Mouse (Mus musculus): ENCODE data around the gene P4hb. TPM values are rescaled to one million over a fixed set of nuclear protein-coding genes. Genes with fewer than 3 reads are reported as not detected.

Gene P4hb
- polyA plus RNA-seq, 1 experiment from 2014 or later: 716 TPM

DNA sequence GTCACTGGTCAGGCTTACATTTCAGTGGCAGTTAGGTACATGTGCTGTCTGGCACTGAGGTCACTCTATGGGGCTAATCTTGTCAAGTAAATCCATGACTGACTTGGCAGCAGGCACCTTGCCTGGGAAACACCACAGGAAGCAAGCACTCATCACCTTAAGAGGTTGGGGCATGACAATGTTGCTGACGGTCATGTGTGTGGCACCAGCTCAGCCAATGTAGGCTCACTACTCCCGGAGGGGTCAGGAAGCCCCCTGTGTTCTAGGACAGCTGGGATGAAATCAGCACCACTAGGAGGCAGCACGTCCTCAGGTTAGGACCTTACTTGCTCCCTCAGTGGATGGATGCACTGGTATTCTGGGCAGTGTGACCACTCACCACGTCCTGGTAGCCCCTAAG, 31.1 kb downstream of the P4hb start:
- WGBS: 49% methylated on average over 4 of the region's 4 CpGs
- no peaks in the 10 kb centered on the region for H3K27me3 ChIP-seq (ENCODE audit: control insufficient read depth, insufficient read depth, low read length)
- no peak overlapping the region for H3K4me2 ChIP-seq (replicated peaks; ENCODE audit: low read depth, low read length)
- no peak overlapping the region for H3K27ac ChIP-seq (ENCODE audit: low read depth, low read length)
- peaks cover 32% of the 10 kb centered on the region for H3K36me3 ChIP-seq (ENCODE audit: control insufficient read depth, insufficient read depth, low read length)
- no peaks in the 10 kb centered on the region for H3K9me3 ChIP-seq (ENCODE audit: control insufficient read depth, low read length)
- H3K4me3 ChIP-seq (ENCODE audit: low read length): no peak overlapping the region
- no peak overlapping the region for H3K9ac ChIP-seq (ENCODE audit: low read depth, low read length)
- ATAC-seq (ENCODE audit: low FRiP score, low TSS enrichment): no peak
- H3K4me1 ChIP-seq (ENCODE audit: control insufficient read depth, insufficient read depth, low read length): peaks cover 20% of the 10 kb centered on the region

DNA sequence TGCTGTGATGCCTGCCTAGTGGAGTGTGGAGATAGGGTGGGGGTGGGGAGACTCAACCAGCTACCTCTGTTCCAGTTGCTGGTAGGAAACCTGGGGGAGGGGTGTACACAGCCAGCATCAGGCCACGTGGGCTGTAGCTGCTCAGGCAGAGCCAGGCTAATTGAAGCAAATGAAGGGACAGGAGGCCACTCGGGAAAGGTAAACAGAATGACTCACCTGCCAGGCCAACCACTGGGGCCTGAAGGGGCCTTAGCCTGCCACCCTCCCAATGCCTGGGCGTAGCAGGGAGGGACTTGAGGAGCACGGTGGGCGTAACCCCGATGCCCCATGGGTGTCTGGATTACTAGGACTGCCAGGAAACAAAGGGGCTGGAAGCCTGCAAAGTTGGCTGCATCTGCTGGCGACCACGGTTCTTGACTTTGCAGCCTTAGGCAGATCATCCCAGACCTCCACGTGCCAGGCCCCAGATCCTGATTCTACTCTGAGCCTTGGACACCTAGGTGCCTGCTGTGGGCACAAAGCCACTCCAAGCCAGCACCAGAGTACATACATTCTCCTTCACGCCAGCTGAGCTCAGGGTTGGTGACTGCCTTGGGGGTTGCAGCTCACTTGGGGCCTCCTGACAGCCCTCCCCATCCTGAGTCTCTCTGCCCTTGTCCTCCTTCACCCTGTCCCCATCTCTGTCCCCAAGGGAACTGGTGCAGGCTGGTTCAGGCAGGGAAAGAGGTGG, 33.6 kb downstream of the P4hb start:
- Histone ChIP-seq H3K4me1 (ENCODE audit: control insufficient read depth, insufficient read depth, low read length) (peaks cover 20% of the 10 kb centered on the region), H3K9ac (ENCODE audit: low read depth, low read length) (peak overlapping the region; percentile 45), H3K27me3 (ENCODE audit: control insufficient read depth, insufficient read depth, low read length) (no peaks in the 10 kb centered on the region), H3K27ac (ENCODE audit: low read depth, low read length) (peak overlapping the region; percentile 92), H3K4me3 (ENCODE audit: low read length) (no peak overlapping the region), H3K4me2 (replicated peaks; ENCODE audit: low read depth, low read length) (peak overlapping the region; percentile 35), H3K9me3 (ENCODE audit: control insufficient read depth, low read length) (no peaks in the 10 kb centered on the region), H3K36me3 (ENCODE audit: control insufficient read depth, insufficient read depth, low read length) (peaks cover 27% of the 10 kb centered on the region)
- 14% methylated on average over 10 of the region's 10 CpGs for WGBS
- peak; percentile 92 for ATAC-seq (ENCODE audit: low FRiP score, low TSS enrichment)

DNA sequence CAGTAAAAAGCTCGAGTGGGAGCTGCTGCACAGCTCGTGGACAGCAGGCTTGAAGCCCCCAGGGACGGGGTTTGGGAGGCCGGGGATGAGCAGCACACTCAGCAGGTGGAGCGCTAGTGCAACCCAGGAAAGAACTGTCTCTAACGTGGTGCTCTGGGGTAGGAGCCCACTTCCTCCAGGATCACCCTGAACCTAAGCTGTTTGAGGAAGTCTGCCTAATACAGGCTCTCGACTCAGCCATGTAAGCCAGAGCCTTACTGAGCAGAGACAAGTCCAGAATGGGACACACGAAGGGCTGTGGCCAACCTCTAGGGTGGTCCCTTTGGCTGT, 34.1 kb downstream of the P4hb start:
- no peak overlapping the region for H3K4me2 ChIP-seq (replicated peaks; ENCODE audit: low read depth, low read length)
- WGBS: 38% methylated on average over 8 of the region's 8 CpGs

DNA sequence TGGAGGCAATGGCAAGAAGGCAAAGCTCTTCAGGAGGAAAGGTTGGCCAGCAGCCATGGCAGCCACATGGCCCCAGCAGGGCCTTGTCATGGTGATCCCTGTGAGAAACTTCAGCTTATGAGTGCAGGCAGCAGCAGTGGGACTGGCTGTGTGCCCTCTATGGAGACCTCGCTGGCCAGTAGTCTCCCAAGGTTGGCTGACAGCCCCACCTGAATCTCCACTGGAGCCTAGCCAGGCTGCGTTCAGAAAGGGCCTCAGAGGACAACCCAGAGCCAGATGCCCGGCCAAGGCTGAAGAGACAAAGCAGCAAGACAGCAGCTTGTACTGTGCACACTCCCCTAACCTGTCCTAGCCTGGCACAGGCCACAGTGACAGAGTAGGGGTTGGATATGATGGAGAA, 34.6 kb downstream of the P4hb start:
- H3K27me3 ChIP-seq (ENCODE audit: control insufficient read depth, insufficient read depth, low read length): no peaks in the 10 kb centered on the region
- no peak overlapping the region for H3K4me3 ChIP-seq (ENCODE audit: low read length)
- ATAC-seq (ENCODE audit: low FRiP score, low TSS enrichment): no peak
- no peaks in the 10 kb centered on the region for H3K9me3 ChIP-seq (ENCODE audit: control insufficient read depth, low read length)
- H3K4me1 ChIP-seq (ENCODE audit: control insufficient read depth, insufficient read depth, low read length): peaks cover 20% of the 10 kb centered on the region
- no peak overlapping the region for H3K4me2 ChIP-seq (replicated peaks; ENCODE audit: low read depth, low read length)
- H3K9ac ChIP-seq (ENCODE audit: low read depth, low read length): peak overlapping the region; percentile 45; the same call in 1 of the 2 replicates
- H3K36me3 ChIP-seq (ENCODE audit: control insufficient read depth, insufficient read depth, low read length): peaks cover 17% of the 10 kb centered on the region
- peak overlapping the region; percentile 92 for H3K27ac ChIP-seq (ENCODE audit: low read depth, low read length)
- 72% methylated on average over 3 of the region's 3 CpGs for WGBS

More for the DNA sequence above, 34.1 kb downstream of the P4hb start:
- peaks cover 20% of the 10 kb centered on the region for H3K4me1 ChIP-seq (ENCODE audit: control insufficient read depth, insufficient read depth, low read length)
- H3K27ac ChIP-seq (ENCODE audit: low read depth, low read length): peak overlapping the region; percentile 92
- H3K4me3 ChIP-seq (ENCODE audit: low read length): no peak overlapping the region
- no peaks in the 10 kb centered on the region for H3K27me3 ChIP-seq (ENCODE audit: control insufficient read depth, insufficient read depth, low read length)
- peaks cover 22% of the 10 kb centered on the region for H3K36me3 ChIP-seq (ENCODE audit: control insufficient read depth, insufficient read depth, low read length)
- ATAC-seq (ENCODE audit: low FRiP score, low TSS enrichment): no peak
- peak overlapping the region; percentile 45; the same call in 1 of the 2 replicates for H3K9ac ChIP-seq (ENCODE audit: low read depth, low read length)
- H3K9me3 ChIP-seq (ENCODE audit: control insufficient read depth, low read length): no peaks in the 10 kb centered on the region

DNA sequence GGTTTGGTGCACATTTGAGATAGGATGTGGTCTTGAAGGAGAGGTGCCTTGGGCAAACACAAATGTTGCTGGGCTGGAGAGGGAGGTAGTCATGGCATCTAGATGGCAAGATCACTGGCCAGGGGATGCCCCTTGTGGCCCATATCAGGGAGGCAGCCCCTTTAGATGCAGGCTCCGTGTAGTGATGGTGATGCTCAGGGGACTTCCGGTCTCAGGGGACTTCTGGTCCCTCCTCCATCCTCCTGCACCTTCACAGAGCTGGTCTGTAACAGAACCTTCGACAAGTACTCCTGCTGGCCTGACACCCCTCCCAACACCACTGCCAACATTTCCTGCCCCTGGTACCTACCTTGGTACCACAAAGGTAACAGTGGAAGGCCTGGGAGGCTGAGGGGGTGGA, 37.2 kb downstream of the P4hb start:
- ATAC-seq (ENCODE audit: low FRiP score, low TSS enrichment): no peak
- 64% methylated on average over 3 of the region's 3 CpGs for WGBS
- no peaks in the 10 kb centered on the region for H3K9me3 ChIP-seq (ENCODE audit: control insufficient read depth, low read length)
- no peaks in the 10 kb centered on the region for H3K36me3 ChIP-seq (ENCODE audit: control insufficient read depth, insufficient read depth, low read length)
- no peak overlapping the region for H3K4me2 ChIP-seq (replicated peaks; ENCODE audit: low read depth, low read length)
- H3K4me1 ChIP-seq (ENCODE audit: control insufficient read depth, insufficient read depth, low read length): peaks cover 23% of the 10 kb centered on the region
- H3K27me3 ChIP-seq (ENCODE audit: control insufficient read depth, insufficient read depth, low read length): peaks cover 24% of the 10 kb centered on the region
- no peak overlapping the region for H3K27ac ChIP-seq (ENCODE audit: low read depth, low read length)
- no peak overlapping the region for H3K4me3 ChIP-seq (ENCODE audit: low read length)
- H3K9ac ChIP-seq (ENCODE audit: low read depth, low read length): no peak overlapping the region

DNA sequence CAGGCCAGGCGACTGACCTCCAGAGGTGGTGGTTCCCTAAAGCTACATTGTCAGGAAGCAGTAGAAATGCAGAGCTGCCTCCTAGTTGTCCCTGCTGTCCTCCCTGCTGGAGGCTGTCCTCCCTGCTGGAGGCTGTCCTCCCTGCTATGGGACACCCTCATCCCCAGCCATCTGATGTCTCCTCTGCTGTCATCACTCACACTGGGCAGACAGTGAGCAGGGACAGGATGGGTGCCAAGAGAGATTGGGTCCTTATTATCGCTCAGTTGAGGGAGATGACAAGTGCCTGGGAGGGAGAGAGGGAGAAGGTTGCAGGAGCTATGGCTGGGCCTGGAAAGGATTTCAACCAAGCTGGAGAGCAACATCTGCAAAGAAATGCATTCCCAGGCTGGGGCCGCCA, 37.9 kb downstream of the P4hb start:
- Histone ChIP-seq H3K27me3 (ENCODE audit: control insufficient read depth, insufficient read depth, low read length) (peaks cover 30% of the 10 kb centered on the region), H3K27ac (ENCODE audit: low read depth, low read length) (no peak overlapping the region), H3K36me3 (ENCODE audit: control insufficient read depth, insufficient read depth, low read length) (no peaks in the 10 kb centered on the region), H3K9ac (ENCODE audit: low read depth, low read length) (no peak overlapping the region), H3K4me1 (ENCODE audit: control insufficient read depth, insufficient read depth, low read length) (peaks cover 27% of the 10 kb centered on the region), H3K9me3 (ENCODE audit: control insufficient read depth, low read length) (no peaks in the 10 kb centered on the region), H3K4me3 (ENCODE audit: low read length) (no peak overlapping the region), H3K4me2 (replicated peaks; ENCODE audit: low read depth, low read length) (no peak overlapping the region)
- ATAC-seq (ENCODE audit: low FRiP score, low TSS enrichment): no peak
- WGBS: 78% methylated on average over 3 of the region's 3 CpGs

DNA sequence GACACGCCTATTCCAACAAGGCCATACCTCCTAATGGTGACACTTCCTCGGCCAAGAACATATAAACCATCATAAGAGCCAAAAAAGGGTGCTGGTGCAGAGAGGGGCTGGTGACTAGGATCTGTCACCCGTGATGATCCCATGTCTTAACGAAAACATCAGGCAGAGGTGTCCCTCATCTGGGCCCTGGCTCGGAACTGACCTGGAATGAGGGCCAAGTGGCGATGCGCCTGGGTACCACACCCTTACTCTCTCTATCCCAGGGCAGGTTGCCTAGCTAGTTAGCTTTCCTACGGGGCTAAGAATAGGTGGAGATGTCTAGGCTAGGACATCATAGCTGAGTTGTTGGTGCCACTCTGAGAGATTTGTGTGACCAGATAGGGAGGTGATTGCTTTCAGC, 39.0 kb downstream of the P4hb start:
- 82% methylated on average over 8 of the region's 8 CpGs for WGBS
- Histone ChIP-seq H3K4me1 (ENCODE audit: control insufficient read depth, insufficient read depth, low read length) (peaks cover 17% of the 10 kb centered on the region), H3K27me3 (ENCODE audit: control insufficient read depth, insufficient read depth, low read length) (peaks cover 41% of the 10 kb centered on the region), H3K9ac (ENCODE audit: low read depth, low read length) (no peak overlapping the region), H3K9me3 (ENCODE audit: control insufficient read depth, low read length) (no peaks in the 10 kb centered on the region), H3K27ac (ENCODE audit: low read depth, low read length) (no peak overlapping the region), H3K36me3 (ENCODE audit: control insufficient read depth, insufficient read depth, low read length) (no peaks in the 10 kb centered on the region), H3K4me2 (replicated peaks; ENCODE audit: low read depth, low read length) (no peak overlapping the region), H3K4me3 (ENCODE audit: low read length) (no peak overlapping the region)
- no peak for ATAC-seq (ENCODE audit: low FRiP score, low TSS enrichment)

DNA sequence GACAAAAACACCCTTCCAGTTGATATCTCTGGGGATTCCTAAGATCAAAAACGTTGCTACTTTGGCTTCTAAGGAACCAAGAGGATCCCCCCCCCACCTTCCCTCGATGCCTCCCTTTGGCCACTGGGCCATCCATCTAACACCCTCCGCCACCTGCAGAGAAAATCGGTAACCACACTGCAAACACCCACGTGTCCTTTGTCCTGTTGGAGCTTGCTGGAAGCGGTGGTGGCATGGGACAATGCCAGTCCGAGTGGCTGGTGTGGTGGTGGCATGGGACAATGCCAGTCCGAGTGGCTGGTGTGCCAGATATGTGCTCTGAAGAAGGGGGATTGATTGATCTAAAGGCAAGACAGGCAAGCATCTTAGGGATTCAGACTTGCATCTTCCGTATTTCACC, 41.4 kb downstream of the P4hb start:
- Histone ChIP-seq H3K27ac (ENCODE audit: low read depth, low read length) (no peak overlapping the region), H3K36me3 (ENCODE audit: control insufficient read depth, insufficient read depth, low read length) (no peaks in the 10 kb centered on the region), H3K27me3 (ENCODE audit: control insufficient read depth, insufficient read depth, low read length) (peaks cover 46% of the 10 kb centered on the region), H3K4me1 (ENCODE audit: control insufficient read depth, insufficient read depth, low read length) (0 out of 2 replicates have a peak, but pooled peaks cover 8% of the 10 kb centered on the region), H3K4me2 (replicated peaks; ENCODE audit: low read depth, low read length) (no peak overlapping the region), H3K9ac (ENCODE audit: low read depth, low read length) (no peak overlapping the region), H3K9me3 (ENCODE audit: control insufficient read depth, low read length) (no peaks in the 10 kb centered on the region), H3K4me3 (ENCODE audit: low read length) (no peak overlapping the region)
- ATAC-seq (ENCODE audit: low FRiP score, low TSS enrichment): no peak
- 28% methylated on average over 9 of the region's 9 CpGs for WGBS

DNA sequence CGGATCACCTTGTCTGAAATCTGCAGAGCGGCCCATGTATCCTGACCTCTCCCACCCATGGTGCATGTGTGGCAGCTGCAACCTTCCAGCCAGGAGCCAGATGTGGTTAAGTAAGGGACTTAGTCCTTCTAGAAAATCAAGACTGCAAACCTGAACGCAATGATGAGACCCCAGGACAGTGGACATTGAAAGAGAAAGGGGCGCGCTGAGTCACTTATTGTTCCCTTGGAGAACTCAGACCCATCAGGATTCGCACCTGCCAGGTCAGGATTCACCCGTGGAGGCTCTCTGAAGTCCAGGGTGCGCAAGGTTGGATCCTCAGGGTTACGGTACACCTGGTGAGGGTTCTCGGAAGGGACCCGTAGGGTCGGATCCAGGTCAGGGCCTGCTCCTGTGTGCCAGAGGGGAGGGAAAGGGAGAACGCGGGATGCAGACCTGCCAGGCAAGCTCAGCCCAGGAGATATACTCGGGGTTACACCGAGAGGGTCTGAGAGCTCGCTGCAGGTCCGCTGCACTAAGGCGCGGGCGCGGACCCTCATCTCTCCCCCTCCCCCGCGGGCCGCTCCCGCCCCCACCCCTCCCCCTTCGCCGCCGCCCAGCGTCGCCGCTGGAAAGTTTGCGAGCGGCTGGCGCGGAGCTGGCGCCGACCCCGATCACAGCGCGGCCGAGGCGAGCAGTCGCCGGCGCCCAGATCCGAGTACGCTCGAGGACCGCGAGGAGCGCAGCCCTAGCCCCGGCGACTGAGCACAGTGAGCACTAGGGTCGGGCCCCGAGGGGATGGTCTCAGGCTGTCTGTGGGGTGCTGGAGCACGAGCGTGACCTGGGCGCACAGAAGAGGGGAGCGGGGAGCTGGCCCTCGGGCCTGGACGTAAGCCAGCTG, 42.7 kb downstream of the P4hb start, which contains the start of gene Gcgr:
Gene Gcgr, plus strand, starts transcription at position 615 of the 880 bp plus-strand sequence.
- Histone ChIP-seq H3K4me1 (ENCODE audit: control insufficient read depth, insufficient read depth, low read length) (0 out of 2 replicates have a peak, but pooled peaks cover 8% of the 10 kb centered on the region), H3K9me3 (ENCODE audit: control insufficient read depth, low read length) (no peaks in the 10 kb centered on the region), H3K27me3 (ENCODE audit: control insufficient read depth, insufficient read depth, low read length) (peaks cover 46% of the 10 kb centered on the region), H3K27ac (ENCODE audit: low read depth, low read length) (no peak within 1 kb of the TSS), H3K36me3 (ENCODE audit: control insufficient read depth, insufficient read depth, low read length) (no peaks in the 10 kb centered on the region), H3K4me2 (replicated peaks; ENCODE audit: low read depth, low read length) (peak within 1 kb of the TSS; percentile 71), H3K4me3 (ENCODE audit: low read length) (peak within 1 kb of the TSS; percentile 42), H3K9ac (ENCODE audit: low read depth, low read length) (peak within 1 kb of the TSS; percentile 54)
- ATAC-seq (ENCODE audit: low FRiP score, low TSS enrichment): 0 out of 2 replicates have a peak, but pooled peaks have one; percentile 36
- WGBS: 9% methylated on average over 47 of the region's 62 CpGs

Data from kidney, embryonic 14.5 days (tissue).